Mouse (Mus musculus) megakaryocyte, embryonic 14.5 days (primary cell): ENCODE data around the gene Gm7792.
"Not testable (repeated sequence)": the region's sequence is repeated elsewhere in the genome, so short reads cannot be mapped to it uniquely, and the experiment has no call there.

Experiments used
- FLI1 ChIP-seq: IDR thresholded peaks from 2 replicates; pipeline ENCODE4 v1.6.1; 2012; ENCODE audit warnings: low read length, inconsistent platforms, mixed read lengths
- GATA1 ChIP-seq: IDR thresholded peaks from 3 replicates; pipeline ENCODE4 v1.6.1; 2012; ENCODE audit warnings: mixed read lengths, low read length, inconsistent platforms, borderline replicate concordance

- TF ChIP-seq GATA1, FLI1: not testable (repeated sequence)
Observed at GRCm38 (mm10) chr5:93843476-93843875, at the start of gene Gm7792.
